Mouse (Mus musculus) erythroblast, embryonic 14.5 days (primary cell): Measurements from ENCODE around the gene Prss56.

Experiments used
- GATA1 ChIP-seq: IDR thresholded peaks from 2 replicates; pipeline ENCODE4 v1.6.1; 2012; ENCODE audit warnings: low read length, inconsistent platforms, mixed read lengths
- TAL1 ChIP-seq: IDR thresholded peaks from 3 replicates; pipeline ENCODE4 v1.6.1; 2012; ENCODE audit warnings: low read length, inconsistent platforms, mixed read lengths

DNA sequence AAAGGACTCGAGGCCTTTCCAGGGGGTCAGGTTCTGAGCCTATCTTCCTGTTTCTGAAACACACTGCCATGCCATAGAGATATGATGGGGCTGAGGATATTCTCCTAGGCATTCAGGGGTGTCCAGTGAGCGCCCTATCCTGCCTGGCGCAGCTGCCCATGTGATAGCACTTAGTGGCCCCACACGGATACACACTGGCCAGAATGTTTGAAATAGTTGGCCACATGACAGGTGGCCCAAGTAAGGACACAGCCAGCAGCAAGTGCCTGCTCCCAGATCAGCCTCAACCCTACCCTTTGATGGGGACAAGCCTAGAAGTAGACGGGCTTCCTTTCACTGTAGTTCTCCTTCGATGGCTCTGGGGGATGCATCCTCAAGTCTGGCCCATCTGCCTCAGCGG, 21.4 kb downstream of the Prss56 start, which contains the start of gene Chrng:
- TF ChIP-seq TAL1 = no peak
- TF ChIP-seq GATA1 = no peak
